Mouse (Mus musculus): ENCODE data around the gene Ttc36. TPM values are rescaled to one million over a fixed set of nuclear protein-coding genes. Genes with fewer than 3 reads are reported as not detected.

Ttc36 gene
- polyA plus RNA-seq (2012; rRNA removed), result 40.4 and 43.5 TPM in 2 replicates
- 72.0 and 77.4 TPM in 2 replicates for polyA plus RNA-seq (2014; fragmentation: Nextera tagmentation; extraction: Ambion mirVana)

GRCm38 (mm10) chr9:44802808-44803450 lies at the start of gene Ttc36:
TSS of gene Ttc36 (minus strand) at chr9:44803072.
- Histone ChIP-seq H3K9ac (replicated peaks) (no peak within 1 kb of the TSS), H3K36me3 (replicated peaks; ENCODE audit: control insufficient read depth, insufficient read depth, low read depth) (peaks cover 8% of the 10 kb centered on the region), H3K9me3 (ENCODE audit: control insufficient read depth, low read length) (no peaks in the 10 kb centered on the region), H3K27me3 (ENCODE audit: control insufficient read depth, insufficient read depth, low read length) (peaks cover 22% of the 10 kb centered on the region), H3K27ac (no peak within 1 kb of the TSS), H3K4me3 (ENCODE audit: insufficient read depth in 1 of 2, low read depth in 2 of 2, low read length in 2 of 2) (peak within 1 kb of the TSS; percentile 9 to 27; a peak in 3 of 4 replicates), H3K4me2 (ENCODE audit: low read depth) (peak within 1 kb of the TSS; percentile 47), H3K4me1 (replicated peaks; ENCODE audit: control insufficient read depth in 2 of 2, insufficient read depth in 2 of 2, low read length in 1 of 2) (peaks cover 0 to 8% of the 10 kb centered on the region in 2 experiments; a peak in 3 of 4 replicates)
- TF ChIP-seq EP300 (IDR thresholded peaks at IDR 0.05; ENCODE audit: low read depth) (no peak), CTCF (IDR thresholded peaks at IDR 0.05; ENCODE audit: low read depth) (no peak)
- WGBS (ENCODE audit: insufficient replicate concordance), result 54% methylated on average over 4 of the region's 4 CpGs
- peak in 1 of 3 experiments; percentile 11 for DNase-seq (ENCODE audit: low read depth in 3 of 3, low spot score in 3 of 3)
- peak; percentile 27; the same call in 1 of the 2 replicates for ATAC-seq (ENCODE audit: insufficient read depth)

- 89% methylated on average over 6 of the region's 6 CpGs for WGBS (ENCODE audit: insufficient replicate concordance)
- Histone ChIP-seq H3K4me3 (ENCODE audit: insufficient read depth in 1 of 2, low read depth in 2 of 2, low read length in 2 of 2) (no peak overlapping the region), H3K4me2 (ENCODE audit: low read depth) (no peak overlapping the region), H3K27ac (no peak overlapping the region), H3K27me3 (ENCODE audit: control insufficient read depth, insufficient read depth, low read length) (no peaks in the 10 kb centered on the region), H3K9me3 (ENCODE audit: control insufficient read depth, low read length) (no peaks in the 10 kb centered on the region), H3K4me1 (replicated peaks; ENCODE audit: control insufficient read depth in 2 of 2, insufficient read depth in 2 of 2, low read length in 1 of 2) (no peaks in the 10 kb centered on the region), H3K36me3 (replicated peaks; ENCODE audit: control insufficient read depth, insufficient read depth, low read depth) (peaks cover 46% of the 10 kb centered on the region), H3K9ac (replicated peaks) (no peak overlapping the region)
- DNase-seq (ENCODE audit: low read depth in 3 of 3, low spot score in 3 of 3) (no peak), ATAC-seq (ENCODE audit: insufficient read depth) (no peak)
- no peak for TF ChIP-seq EP300 (IDR thresholded peaks at IDR 0.05; ENCODE audit: low read depth)
- TF ChIP-seq CTCF (IDR thresholded peaks at IDR 0.05; ENCODE audit: low read depth), result no peak
These were observed 44.6 kb upstream of the Ttc36 start for GRCm38 (mm10) chr9:44847446-44847845.

- DNase-seq (ENCODE audit: low read depth in 3 of 3, low spot score in 3 of 3) (no peak), ATAC-seq (ENCODE audit: insufficient read depth) (no peak)
- no peaks in the 10 kb centered on the region for H3K9me3 ChIP-seq (ENCODE audit: control insufficient read depth, low read length)
- no peak overlapping the region for H3K4me2 ChIP-seq (ENCODE audit: low read depth)
- TF ChIP-seq CTCF (IDR thresholded peaks at IDR 0.05; ENCODE audit: low read depth) (peak; percentile 68), EP300 (IDR thresholded peaks at IDR 0.05; ENCODE audit: low read depth) (no peak)
- H3K4me3 ChIP-seq (ENCODE audit: insufficient read depth in 1 of 2, low read depth in 2 of 2, low read length in 2 of 2), result no peak overlapping the region
- no peaks in the 10 kb centered on the region for H3K4me1 ChIP-seq (replicated peaks; ENCODE audit: control insufficient read depth in 2 of 2, insufficient read depth in 2 of 2, low read length in 1 of 2)
- H3K9ac ChIP-seq (replicated peaks), result no peak overlapping the region
- H3K36me3 ChIP-seq (replicated peaks; ENCODE audit: control insufficient read depth, insufficient read depth, low read depth), result peaks cover 49% of the 10 kb centered on the region
- H3K27ac ChIP-seq, result no peak overlapping the region
- no peaks in the 10 kb centered on the region for H3K27me3 ChIP-seq (ENCODE audit: control insufficient read depth, insufficient read depth, low read length)
- WGBS (ENCODE audit: insufficient replicate concordance), result 77% methylated on average over 10 of the region's 10 CpGs
These were observed 38.4 kb upstream of the Ttc36 start for GRCm38 (mm10) chr9:44841241-44841640.

GRCm38 (mm10) chr9:44836439-44836838 lies 33.6 kb upstream of the Ttc36 start:
- TF ChIP-seq CTCF (IDR thresholded peaks at IDR 0.05; ENCODE audit: low read depth), result peak; percentile 84
- TF ChIP-seq EP300 (IDR thresholded peaks at IDR 0.05; ENCODE audit: low read depth), result no peak
- ATAC-seq (ENCODE audit: insufficient read depth) (no peak), DNase-seq (ENCODE audit: low read depth in 3 of 3, low spot score in 3 of 3) (peak; percentile 44 to 52 (median 45))
- Histone ChIP-seq H3K4me3 (ENCODE audit: insufficient read depth in 1 of 2, low read depth in 2 of 2, low read length in 2 of 2) (no peak overlapping the region), H3K9me3 (ENCODE audit: control insufficient read depth, low read length) (no peaks in the 10 kb centered on the region), H3K27ac (no peak overlapping the region), H3K27me3 (ENCODE audit: control insufficient read depth, insufficient read depth, low read length) (no peaks in the 10 kb centered on the region), H3K36me3 (replicated peaks; ENCODE audit: control insufficient read depth, insufficient read depth, low read depth) (peaks cover 37% of the 10 kb centered on the region), H3K9ac (replicated peaks) (no peak overlapping the region), H3K4me2 (ENCODE audit: low read depth) (no peak overlapping the region), H3K4me1 (replicated peaks; ENCODE audit: control insufficient read depth in 2 of 2, insufficient read depth in 2 of 2, low read length in 1 of 2) (no peaks in the 10 kb centered on the region)
- WGBS (ENCODE audit: insufficient replicate concordance), result 42% methylated on average over 7 of the region's 7 CpGs

- Histone ChIP-seq H3K9me3 (ENCODE audit: control insufficient read depth, low read length) (no peaks in the 10 kb centered on the region), H3K27me3 (ENCODE audit: control insufficient read depth, insufficient read depth, low read length) (no peaks in the 10 kb centered on the region), H3K4me1 (replicated peaks; ENCODE audit: control insufficient read depth in 2 of 2, insufficient read depth in 2 of 2, low read length in 1 of 2) (no peaks in the 10 kb centered on the region), H3K4me3 (ENCODE audit: insufficient read depth in 1 of 2, low read depth in 2 of 2, low read length in 2 of 2) (no peak overlapping the region), H3K4me2 (ENCODE audit: low read depth) (no peak overlapping the region), H3K9ac (replicated peaks) (no peak overlapping the region), H3K36me3 (replicated peaks; ENCODE audit: control insufficient read depth, insufficient read depth, low read depth) (peaks cover 36% of the 10 kb centered on the region), H3K27ac (no peak overlapping the region)
- DNase-seq (ENCODE audit: low read depth in 3 of 3, low spot score in 3 of 3) (no peak), ATAC-seq (ENCODE audit: insufficient read depth) (no peak)
- WGBS (ENCODE audit: insufficient replicate concordance), result 85% methylated on average over 4 of the region's 4 CpGs
- TF ChIP-seq CTCF (IDR thresholded peaks at IDR 0.05; ENCODE audit: low read depth) (no peak), EP300 (IDR thresholded peaks at IDR 0.05; ENCODE audit: low read depth) (no peak)
These were observed 29.5 kb upstream of the Ttc36 start for GRCm38 (mm10) chr9:44832356-44832755.
